Mouse (Mus musculus) hindbrain, embryonic 16.5 days (tissue): ENCODE data around the gene Tef. TPM values are rescaled to one million over a fixed set of nuclear protein-coding genes. Genes with fewer than 3 reads are reported as not detected.

Source experiments
- ATAC-seq: fragments of 200-750 bp; cut with Nextera tagmentation; 2 replicates; pipeline ENCODE4 v1.8.0; 2017; ENCODE audit warnings: moderate TSS enrichment, moderate library complexity
- H3K27ac ChIP-seq: fragments of 300-500 bp; sonication (generic); 2 replicates; pipeline ENCODE4 v1.5.1; 2014; ENCODE audit warnings: low read depth, mild to moderate bottlenecking, control low read depth, low read length, moderate library complexity
- H3K27me3 ChIP-seq: fragments of 300-500 bp; sonication (generic); replicated peaks from 2 replicates; pipeline ENCODE4 v1.6.1; 2014; ENCODE audit warnings: low read length; ENCODE audit not compliant: control insufficient read depth, insufficient read depth
- H3K36me3 ChIP-seq: fragments of 300-500 bp; sonication (generic); 2 replicates; pipeline ENCODE4 v1.6.1; 2014; ENCODE audit warnings: mild to moderate bottlenecking, low read length, moderate library complexity, mixed read lengths; ENCODE audit not compliant: control insufficient read depth, insufficient read depth
- H3K4me1 ChIP-seq: fragments of 300-500 bp; sonication (generic); 2 replicates; pipeline ENCODE4 v1.6.1; 2014; ENCODE audit warnings: low read depth, low read length; ENCODE audit not compliant: control insufficient read depth, insufficient read depth
- H3K4me2 ChIP-seq: fragments of 300-500 bp; sonication (generic); 2 replicates; pipeline ENCODE4 v1.6.1; 2014; ENCODE audit warnings: mild to moderate bottlenecking, low read length, control low read depth, moderate library complexity
- H3K4me3 ChIP-seq: fragments of 300-500 bp; sonication (generic); 2 replicates; pipeline ENCODE4 v1.5.1; 2014; ENCODE audit warnings: mild to moderate bottlenecking, low read length, control low read depth, moderate library complexity
- H3K9ac ChIP-seq: fragments of 300-500 bp; sonication (generic); 2 replicates; pipeline ENCODE4 v1.6.1; 2014; ENCODE audit warnings: low read depth, mild to moderate bottlenecking, control low read depth, low read length, moderate library complexity
- H3K9me3 ChIP-seq: fragments of 300-500 bp; sonication (generic); 2 replicates; pipeline ENCODE4 v1.6.1; 2014; ENCODE audit warnings: mild to moderate bottlenecking, low read length, moderate library complexity; ENCODE audit not compliant: control insufficient read depth
- WGBS: fragments of 180-500 bp; shearing (Covaris S2); extraction: QIAGEN DNeasy Blood & Tissue Kit; methylation state at CpG from one replicate; pipeline ENCODE4 v1.1.7; 2014; 5-methylcytosine and 5-hydroxymethylcytosine counted together
- polyA plus RNA-seq: library from polyadenylated mRNA; unstranded; fragments of >200 nt; fragmentation: Nextera tagmentation; extraction: Ambion mirVana; gene quantifications from 2 replicates; pipeline ENCODE4 v1.2.1, GENCODE M21; 2015

Tef gene
- polyA plus RNA-seq, 1 experiment from 2014 or later: 23.1 TPM

- ATAC-seq: no peak
- 0 out of 2 replicates have a peak overlapping the region, but pooled peaks have one; percentile 80 for H3K9ac ChIP-seq
Observed at GRCm38 (mm10) chr15:81812696-81813631, 10.7 kb downstream of the Tef start.

GRCm38 (mm10) chr15:81813986-81814705 is 11.9 kb downstream of the Tef start:
- H3K27me3 ChIP-seq: no peaks in the 10 kb centered on the region
- no peak overlapping the region for H3K9ac ChIP-seq
- no peak overlapping the region for H3K27ac ChIP-seq
- H3K9me3 ChIP-seq: no peaks in the 10 kb centered on the region
- H3K4me1 ChIP-seq: peaks cover 25% of the 10 kb centered on the region
- no peak for ATAC-seq
- H3K4me3 ChIP-seq: no peak overlapping the region
- WGBS: 61% methylated on average over 5 of the region's 5 CpGs
- H3K4me2 ChIP-seq: no peak overlapping the region
- peaks cover 21% of the 10 kb centered on the region for H3K36me3 ChIP-seq

More at GRCm38 (mm10) chr15:81812696-81813631, 10.7 kb downstream of the Tef start:
- Histone ChIP-seq H3K4me3 (peak overlapping the region; percentile 80; the same call in 1 of the 2 replicates), H3K4me1 (peaks cover 25% of the 10 kb centered on the region), H3K27ac (no peak overlapping the region), H3K4me2 (peak overlapping the region; percentile 77), H3K9me3 (no peaks in the 10 kb centered on the region), H3K27me3 (no peaks in the 10 kb centered on the region), H3K36me3 (peaks cover 19% of the 10 kb centered on the region; the same call in 1 of the 2 replicates)
- 78% methylated on average over 7 of the region's 7 CpGs for WGBS

- H3K4me2 ChIP-seq: no peak overlapping the region
- no peak overlapping the region for H3K27ac ChIP-seq
- H3K36me3 ChIP-seq: peaks cover 21% of the 10 kb centered on the region
- no peak overlapping the region for H3K4me3 ChIP-seq
- 88% methylated on average over 12 of the region's 12 CpGs for whole genome bisulfite sequencing
- no peaks in the 10 kb centered on the region for H3K27me3 ChIP-seq
- H3K4me1 ChIP-seq: peaks cover 21% of the 10 kb centered on the region
- no peak for ATAC-seq
- H3K9ac ChIP-seq: no peak overlapping the region
- no peaks in the 10 kb centered on the region for H3K9me3 ChIP-seq
Observed at GRCm38 (mm10) chr15:81814716-81815370, 12.6 kb downstream of the Tef start.

- ATAC-seq: no peak
- no peaks in the 10 kb centered on the region for H3K9me3 ChIP-seq
- no peak overlapping the region for H3K4me2 ChIP-seq
- 96% methylated on average over 3 of the region's 3 CpGs for WGBS
- peaks cover 48% of the 10 kb centered on the region for H3K36me3 ChIP-seq
- H3K9ac ChIP-seq: no peak overlapping the region
- H3K4me1 ChIP-seq: peaks cover under 1% of the 10 kb centered on the region; the same call in 1 of the 2 replicates
- H3K27ac ChIP-seq: no peak overlapping the region
- H3K27me3 ChIP-seq: no peaks in the 10 kb centered on the region
- no peak overlapping the region for H3K4me3 ChIP-seq
Observed at GRCm38 (mm10) chr15:81818404-81818803, 16.2 kb downstream of the Tef start.

GRCm38 (mm10) chr15:81822631-81823030 is 20.4 kb downstream of the Tef start:
- Histone ChIP-seq H3K36me3 (peaks cover 55% of the 10 kb centered on the region), H3K4me2 (no peak overlapping the region), H3K9ac (no peak overlapping the region), H3K9me3 (no peaks in the 10 kb centered on the region), H3K4me3 (no peak overlapping the region), H3K27me3 (no peaks in the 10 kb centered on the region), H3K27ac (no peak overlapping the region), H3K4me1 (no peaks in the 10 kb centered on the region)
- 88% methylated on average over 3 of the region's 3 CpGs for WGBS
- ATAC-seq: no peak

- no peak for ATAC-seq
- Histone ChIP-seq H3K9me3 (no peaks in the 10 kb centered on the region), H3K36me3 (peaks cover 52% of the 10 kb centered on the region), H3K4me2 (no peak overlapping the region), H3K27ac (no peak overlapping the region), H3K27me3 (no peaks in the 10 kb centered on the region), H3K9ac (no peak overlapping the region), H3K4me3 (no peak overlapping the region), H3K4me1 (no peaks in the 10 kb centered on the region)
- 86% methylated on average over 3 of the region's 3 CpGs for WGBS
Observed at GRCm38 (mm10) chr15:81824832-81825231, 22.6 kb downstream of the Tef start.

- H3K27ac ChIP-seq: no peak overlapping the region
- peaks cover 23% of the 10 kb centered on the region for H3K36me3 ChIP-seq
- H3K4me3 ChIP-seq: no peak overlapping the region
- no peaks in the 10 kb centered on the region for H3K9me3 ChIP-seq
- H3K27me3 ChIP-seq: no peaks in the 10 kb centered on the region
- WGBS: 89% methylated on average over 7 of the region's 7 CpGs
- peaks cover 3% of the 10 kb centered on the region; the same call in 1 of the 2 replicates for H3K4me1 ChIP-seq
- no peak overlapping the region for H3K9ac ChIP-seq
- no peak for ATAC-seq
- H3K4me2 ChIP-seq: no peak overlapping the region
Observed at GRCm38 (mm10) chr15:81828426-81829207, 26.4 kb downstream of the Tef start.

GRCm38 (mm10) chr15:81829208-81829580 is 27.0 kb downstream of the Tef start:
- Histone ChIP-seq H3K36me3 (peaks cover 18% of the 10 kb centered on the region), H3K4me1 (peaks cover 3% of the 10 kb centered on the region; the same call in 1 of the 2 replicates), H3K4me2 (no peak overlapping the region), H3K27me3 (no peaks in the 10 kb centered on the region), H3K27ac (no peak overlapping the region), H3K9me3 (no peaks in the 10 kb centered on the region), H3K4me3 (no peak overlapping the region), H3K9ac (no peak overlapping the region)
- no peak for ATAC-seq
- 68% methylated on average over 2 of the region's 2 CpGs for WGBS
